Mouse (Mus musculus): ENCODE data around the gene Stambpl1. TPM values are rescaled to one million over a fixed set of nuclear protein-coding genes. Genes with fewer than 3 reads are reported as not detected.
"Not testable (repeated sequence)": the region's sequence is repeated elsewhere in the genome, so short reads cannot be mapped to it uniquely, and the experiment has no call there.

Gene Stambpl1
- polyA plus RNA-seq, 1 experiment from 2014 or later, result 5.7 TPM

GRCm38 (mm10) chr19:34193149-34193548 lies 1.1 kb downstream of the Stambpl1 start:
- peak; percentile 43 for DNase-seq (ENCODE audit: low spot score)
- WGBS, result 7% methylated on average over 9 of the region's 9 CpGs
- Histone ChIP-seq H3K4me3 (ENCODE audit: low read depth, low read length) (peak overlapping the region; percentile 70), H3K9me3 (ENCODE audit: control insufficient read depth, low read length) (no peaks in the 10 kb centered on the region), H3K4me2 (peak overlapping the region; percentile 76), H3K4me1 (replicated peaks; ENCODE audit: control insufficient read depth, insufficient read depth, low read length) (0 out of 2 replicates have a peak, but pooled peaks cover 5% of the 10 kb centered on the region), H3K36me3 (ENCODE audit: control insufficient read depth, insufficient read depth, low read length) (no peaks in the 10 kb centered on the region), H3K27ac (ENCODE audit: low read depth, low read length) (no peak overlapping the region), H3K9ac (ENCODE audit: low read depth, low read length) (peak overlapping the region; percentile 31; the same call in 1 of the 2 replicates), H3K27me3 (replicated peaks; ENCODE audit: control insufficient read depth, insufficient read depth, low read length) (no peaks in the 10 kb centered on the region)
- no peak for ATAC-seq (replicated peaks; ENCODE audit: low FRiP score)

DNA sequence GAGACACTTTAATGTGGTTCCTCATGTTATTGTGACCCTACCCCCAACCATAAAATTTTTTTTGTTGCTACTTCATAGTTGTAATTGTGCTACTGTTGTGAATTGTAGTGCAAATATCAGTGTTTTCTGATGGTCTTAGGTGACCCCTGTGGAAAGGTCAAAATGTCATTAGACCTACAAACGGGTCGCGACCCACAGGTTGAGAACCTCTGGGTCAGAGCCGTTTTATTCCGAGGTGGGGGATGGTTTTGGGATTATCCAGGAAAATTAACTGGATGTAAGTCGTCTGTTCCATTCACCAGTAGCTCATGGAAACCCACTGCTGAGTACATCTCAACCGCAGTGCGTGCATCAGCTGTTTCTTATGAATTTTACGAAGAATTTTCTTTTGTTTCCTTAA lies 1.7 kb downstream of the Stambpl1 start:
- Histone ChIP-seq H3K4me2 (peak overlapping the region; percentile 76), H3K36me3 (ENCODE audit: control insufficient read depth, insufficient read depth, low read length) (no peaks in the 10 kb centered on the region), H3K9ac (ENCODE audit: low read depth, low read length) (no peak overlapping the region), H3K9me3 (ENCODE audit: control insufficient read depth, low read length) (no peaks in the 10 kb centered on the region), H3K27ac (ENCODE audit: low read depth, low read length) (no peak overlapping the region), H3K27me3 (replicated peaks; ENCODE audit: control insufficient read depth, insufficient read depth, low read length) (no peaks in the 10 kb centered on the region), H3K4me3 (ENCODE audit: low read depth, low read length) (peak overlapping the region; percentile 70; the same call in 1 of the 2 replicates), H3K4me1 (replicated peaks; ENCODE audit: control insufficient read depth, insufficient read depth, low read length) (0 out of 2 replicates have a peak, but pooled peaks cover 5% of the 10 kb centered on the region)
- DNase-seq (ENCODE audit: low spot score), result no peak
- ATAC-seq (replicated peaks; ENCODE audit: low FRiP score), result no peak
- 62% methylated on average over 9 of the region's 9 CpGs for WGBS

GRCm38 (mm10) chr19:34194132-34194745 lies 2.2 kb downstream of the Stambpl1 start:
- ATAC-seq (replicated peaks; ENCODE audit: low FRiP score), result no peak
- no peak overlapping the region for H3K4me3 ChIP-seq (ENCODE audit: low read depth, low read length)
- no peak overlapping the region for H3K9ac ChIP-seq (ENCODE audit: low read depth, low read length)
- 82% methylated on average over 6 of the region's 6 CpGs for WGBS
- no peaks in the 10 kb centered on the region for H3K9me3 ChIP-seq (ENCODE audit: control insufficient read depth, low read length)
- no peaks in the 10 kb centered on the region for H3K36me3 ChIP-seq (ENCODE audit: control insufficient read depth, insufficient read depth, low read length)
- H3K4me2 ChIP-seq, result peak overlapping the region; percentile 76
- no peak for DNase-seq (ENCODE audit: low spot score)
- H3K4me1 ChIP-seq (replicated peaks; ENCODE audit: control insufficient read depth, insufficient read depth, low read length), result 0 out of 2 replicates have a peak, but pooled peaks cover 5% of the 10 kb centered on the region
- no peaks in the 10 kb centered on the region for H3K27me3 ChIP-seq (replicated peaks; ENCODE audit: control insufficient read depth, insufficient read depth, low read length)
- H3K27ac ChIP-seq (ENCODE audit: low read depth, low read length), result no peak overlapping the region

GRCm38 (mm10) chr19:34195031-34195430 lies 3.0 kb downstream of the Stambpl1 start:
- no peaks in the 10 kb centered on the region for H3K27me3 ChIP-seq (replicated peaks; ENCODE audit: control insufficient read depth, insufficient read depth, low read length)
- no peak overlapping the region for H3K9ac ChIP-seq (ENCODE audit: low read depth, low read length)
- WGBS, result 62% methylated on average over 2 of the region's 2 CpGs
- no peak overlapping the region for H3K4me3 ChIP-seq (ENCODE audit: low read depth, low read length)
- H3K4me1 ChIP-seq (replicated peaks; ENCODE audit: control insufficient read depth, insufficient read depth, low read length), result 0 out of 2 replicates have a peak, but pooled peaks cover 5% of the 10 kb centered on the region
- DNase-seq (ENCODE audit: low spot score) (no peak), ATAC-seq (replicated peaks; ENCODE audit: low FRiP score) (no peak)
- no peak overlapping the region for H3K4me2 ChIP-seq
- H3K27ac ChIP-seq (ENCODE audit: low read depth, low read length), result no peak overlapping the region
- no peaks in the 10 kb centered on the region for H3K9me3 ChIP-seq (ENCODE audit: control insufficient read depth, low read length)
- no peaks in the 10 kb centered on the region for H3K36me3 ChIP-seq (ENCODE audit: control insufficient read depth, insufficient read depth, low read length)

DNA sequence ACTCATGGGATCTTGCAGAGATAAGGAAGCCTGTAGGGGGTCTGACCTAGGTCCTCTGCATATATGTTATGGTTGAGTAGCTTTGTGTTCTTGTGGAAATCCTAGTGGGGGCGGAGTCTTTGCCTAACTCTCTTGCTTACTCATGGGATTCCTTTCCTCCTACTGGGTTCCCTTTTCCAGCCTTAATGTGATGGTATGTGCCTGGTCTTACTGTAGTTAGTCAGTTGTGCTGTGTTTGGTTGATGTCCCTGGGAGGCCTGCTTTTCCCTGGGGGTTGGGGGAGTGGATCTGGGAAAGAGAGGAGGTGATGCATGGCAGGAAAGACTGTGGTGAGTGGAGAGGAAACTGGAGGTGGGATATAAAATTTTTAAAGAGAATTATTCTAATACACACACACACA lies 6.0 kb downstream of the Stambpl1 start:
- Histone ChIP-seq H3K4me1 (replicated peaks; ENCODE audit: control insufficient read depth, insufficient read depth, low read length) (no peaks in the 10 kb centered on the region), H3K9ac (ENCODE audit: low read depth, low read length) (no peak overlapping the region), H3K9me3 (ENCODE audit: control insufficient read depth, low read length) (no peaks in the 10 kb centered on the region), H3K27ac (ENCODE audit: low read depth, low read length) (no peak overlapping the region), H3K4me2 (no peak overlapping the region), H3K4me3 (ENCODE audit: low read depth, low read length) (no peak overlapping the region), H3K36me3 (ENCODE audit: control insufficient read depth, insufficient read depth, low read length) (no peaks in the 10 kb centered on the region), H3K27me3 (replicated peaks; ENCODE audit: control insufficient read depth, insufficient read depth, low read length) (no peaks in the 10 kb centered on the region)
- 94% methylated on average over 1 of the region's 1 CpGs for WGBS
- ATAC-seq (replicated peaks; ENCODE audit: low FRiP score), result no peak
- DNase-seq (ENCODE audit: low spot score), result no peak

DNA sequence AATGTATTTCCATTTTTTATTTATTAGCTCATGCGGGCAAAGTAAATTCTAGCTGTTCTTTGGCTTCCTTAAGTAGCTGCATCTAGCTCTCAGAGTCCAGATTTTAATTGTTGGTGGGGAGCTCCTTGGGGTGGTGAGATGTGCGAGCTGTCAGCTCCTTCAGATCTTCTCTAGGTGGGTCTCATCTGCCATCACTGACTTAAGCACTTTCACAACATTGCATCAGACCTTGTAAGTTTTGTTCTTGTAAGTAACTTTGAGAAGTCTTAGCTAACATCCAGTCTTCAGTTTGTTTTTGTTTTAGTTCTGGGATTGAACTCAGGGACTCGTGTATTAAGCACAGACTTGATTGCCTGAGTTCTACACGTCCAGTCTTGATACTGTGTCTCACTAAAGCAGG lies 6.9 kb downstream of the Stambpl1 start:
- no peak for DNase-seq (ENCODE audit: low spot score)
- Histone ChIP-seq H3K4me2 (no peak overlapping the region), H3K27me3 (replicated peaks; ENCODE audit: control insufficient read depth, insufficient read depth, low read length) (no peaks in the 10 kb centered on the region), H3K9me3 (ENCODE audit: control insufficient read depth, low read length) (no peaks in the 10 kb centered on the region), H3K9ac (ENCODE audit: low read depth, low read length) (no peak overlapping the region), H3K36me3 (ENCODE audit: control insufficient read depth, insufficient read depth, low read length) (no peaks in the 10 kb centered on the region), H3K4me3 (ENCODE audit: low read depth, low read length) (no peak overlapping the region), H3K4me1 (replicated peaks; ENCODE audit: control insufficient read depth, insufficient read depth, low read length) (no peaks in the 10 kb centered on the region), H3K27ac (ENCODE audit: low read depth, low read length) (no peak overlapping the region)
- no peak for ATAC-seq (replicated peaks; ENCODE audit: low FRiP score)
- WGBS, result 89% methylated on average over 4 of the region's 4 CpGs

GRCm38 (mm10) chr19:34199488-34199887 lies 7.5 kb downstream of the Stambpl1 start:
- no peak overlapping the region for H3K4me3 ChIP-seq (ENCODE audit: low read depth, low read length)
- DNase-seq (ENCODE audit: low spot score), result no peak
- no peaks in the 10 kb centered on the region for H3K36me3 ChIP-seq (ENCODE audit: control insufficient read depth, insufficient read depth, low read length)
- no peaks in the 10 kb centered on the region for H3K27me3 ChIP-seq (replicated peaks; ENCODE audit: control insufficient read depth, insufficient read depth, low read length)
- no peak overlapping the region for H3K27ac ChIP-seq (ENCODE audit: low read depth, low read length)
- WGBS, result 63% methylated on average over 2 of the region's 2 CpGs
- no peak for ATAC-seq (replicated peaks; ENCODE audit: low FRiP score)
- H3K9me3 ChIP-seq (ENCODE audit: control insufficient read depth, low read length), result no peaks in the 10 kb centered on the region
- no peak overlapping the region for H3K9ac ChIP-seq (ENCODE audit: low read depth, low read length)
- no peak overlapping the region for H3K4me2 ChIP-seq
- H3K4me1 ChIP-seq (replicated peaks; ENCODE audit: control insufficient read depth, insufficient read depth, low read length), result no peaks in the 10 kb centered on the region

DNA sequence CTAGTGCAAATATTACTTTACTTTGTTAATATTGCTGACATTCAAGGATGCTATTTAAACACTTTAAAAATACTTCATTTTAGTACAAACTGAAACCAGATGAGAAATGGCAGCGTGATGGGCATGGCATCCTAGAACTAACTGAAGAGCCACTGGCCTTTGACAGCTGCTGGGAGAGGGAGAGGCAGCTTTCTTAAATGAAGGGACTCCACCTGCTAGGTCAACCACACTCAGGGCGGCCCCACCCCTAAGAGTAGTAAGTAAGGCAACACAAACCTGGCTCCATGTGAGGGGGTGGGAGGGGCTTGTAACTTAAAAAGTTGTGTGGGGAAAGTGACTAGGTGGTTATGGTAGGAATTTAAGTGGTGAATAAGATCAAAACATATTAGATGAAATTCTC lies 10.6 kb downstream of the Stambpl1 start:
- Histone ChIP-seq H3K27me3 (replicated peaks; ENCODE audit: control insufficient read depth, insufficient read depth, low read length) (no peaks in the 10 kb centered on the region), H3K4me3 (ENCODE audit: low read depth, low read length) (no peak overlapping the region), H3K36me3 (ENCODE audit: control insufficient read depth, insufficient read depth, low read length) (no peaks in the 10 kb centered on the region), H3K9me3 (ENCODE audit: control insufficient read depth, low read length) (no peaks in the 10 kb centered on the region), H3K4me1 (replicated peaks; ENCODE audit: control insufficient read depth, insufficient read depth, low read length) (no peaks in the 10 kb centered on the region), H3K27ac (ENCODE audit: low read depth, low read length) (no peak overlapping the region), H3K4me2 (no peak overlapping the region), H3K9ac (ENCODE audit: low read depth, low read length) (no peak overlapping the region)
- ATAC-seq (replicated peaks; ENCODE audit: low FRiP score) (no peak), DNase-seq (ENCODE audit: low spot score) (no peak)
- 74% methylated on average over 2 of the region's 2 CpGs for WGBS

DNA sequence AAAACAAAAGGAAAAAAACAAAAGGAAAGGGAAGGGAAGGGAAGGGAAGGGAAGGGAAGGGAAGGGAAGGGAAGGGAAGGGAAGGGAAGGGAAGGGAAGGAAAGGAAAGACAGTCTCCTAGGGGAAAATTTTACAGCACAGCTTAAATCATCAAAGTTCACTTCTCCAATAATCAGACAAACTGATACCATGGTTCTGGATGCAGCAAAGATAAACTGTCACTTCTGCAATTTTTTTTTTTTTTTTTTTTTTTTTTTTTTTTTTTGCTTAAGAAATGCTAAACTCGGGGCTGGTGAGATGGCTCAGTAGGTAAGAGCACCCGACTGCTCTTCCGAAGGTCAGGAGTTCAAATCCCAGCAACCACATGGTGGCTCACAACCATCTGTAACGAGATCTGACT lies 14.1 kb downstream of the Stambpl1 start:
- ATAC-seq (replicated peaks; ENCODE audit: low FRiP score); H3K4me2 ChIP-seq; H3K27ac ChIP-seq (ENCODE audit: low read depth, low read length); DNase-seq (ENCODE audit: low spot score); H3K4me1 ChIP-seq (replicated peaks; ENCODE audit: control insufficient read depth, insufficient read depth, low read length); H3K36me3 ChIP-seq (ENCODE audit: control insufficient read depth, insufficient read depth, low read length); H3K27me3 ChIP-seq (replicated peaks; ENCODE audit: control insufficient read depth, insufficient read depth, low read length); H3K4me3 ChIP-seq (ENCODE audit: low read depth, low read length); H3K9me3 ChIP-seq (ENCODE audit: control insufficient read depth, low read length); H3K9ac ChIP-seq (ENCODE audit: low read depth, low read length): not testable (repeated sequence)
- 68% methylated on average over 3 of the region's 4 CpGs for WGBS
